Mouse (Mus musculus) CD4-positive helper T cell, adult 2 months (primary cell): ENCODE results near the gene Slc6a16.

ENCODE experiments used
- DNase-seq: peaks from one replicate; pipeline ENCODE4 v3.0.0-alpha.2; 2012; ENCODE audit warnings: low read depth, missing footprints, low spot score

Slc6a16 gene

GRCm38 (mm10) chr7:45312686-45313453, 72.0 kb downstream of the Slc6a16 start:
- DNase-seq: no peak

DNA sequence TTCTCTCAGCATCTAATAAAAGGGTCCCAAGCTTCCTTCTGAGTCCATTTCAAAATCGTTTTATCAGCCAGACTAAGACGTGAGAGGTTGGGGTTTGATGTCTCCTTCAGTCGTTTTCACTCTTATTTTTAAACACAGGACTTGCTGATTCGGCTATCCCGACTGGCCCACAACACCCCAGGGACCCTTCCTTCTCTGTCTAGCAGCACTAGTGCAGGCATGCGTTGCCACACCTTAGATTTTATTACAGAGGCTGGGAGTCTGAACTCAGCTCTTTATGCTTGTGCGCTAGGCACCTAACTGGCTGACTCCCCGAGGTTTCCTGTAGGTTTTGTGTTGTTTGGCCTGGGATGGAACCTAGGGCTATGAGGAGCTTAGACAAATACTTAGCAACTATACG, 72.6 kb downstream of the Slc6a16 start:
- no peak for DNase-seq

- DNase-seq: no peak
These were observed 74.4 kb downstream of the Slc6a16 start for GRCm38 (mm10) chr7:45315182-45315701.

GRCm38 (mm10) chr7:45316536-45316935, 75.7 kb downstream of the Slc6a16 start:
- no peak for DNase-seq

GRCm38 (mm10) chr7:45322245-45322644, 81.4 kb downstream of the Slc6a16 start:
- no peak for DNase-seq
